Mouse (Mus musculus): ENCODE measurements around the gene Srgap2. TPM values are rescaled to one million over a fixed set of nuclear protein-coding genes. Genes with fewer than 3 reads are reported as not detected.

Srgap2 gene
- polyA plus RNA-seq, 1 experiment from 2014 or later, result 19.5 TPM

DNA sequence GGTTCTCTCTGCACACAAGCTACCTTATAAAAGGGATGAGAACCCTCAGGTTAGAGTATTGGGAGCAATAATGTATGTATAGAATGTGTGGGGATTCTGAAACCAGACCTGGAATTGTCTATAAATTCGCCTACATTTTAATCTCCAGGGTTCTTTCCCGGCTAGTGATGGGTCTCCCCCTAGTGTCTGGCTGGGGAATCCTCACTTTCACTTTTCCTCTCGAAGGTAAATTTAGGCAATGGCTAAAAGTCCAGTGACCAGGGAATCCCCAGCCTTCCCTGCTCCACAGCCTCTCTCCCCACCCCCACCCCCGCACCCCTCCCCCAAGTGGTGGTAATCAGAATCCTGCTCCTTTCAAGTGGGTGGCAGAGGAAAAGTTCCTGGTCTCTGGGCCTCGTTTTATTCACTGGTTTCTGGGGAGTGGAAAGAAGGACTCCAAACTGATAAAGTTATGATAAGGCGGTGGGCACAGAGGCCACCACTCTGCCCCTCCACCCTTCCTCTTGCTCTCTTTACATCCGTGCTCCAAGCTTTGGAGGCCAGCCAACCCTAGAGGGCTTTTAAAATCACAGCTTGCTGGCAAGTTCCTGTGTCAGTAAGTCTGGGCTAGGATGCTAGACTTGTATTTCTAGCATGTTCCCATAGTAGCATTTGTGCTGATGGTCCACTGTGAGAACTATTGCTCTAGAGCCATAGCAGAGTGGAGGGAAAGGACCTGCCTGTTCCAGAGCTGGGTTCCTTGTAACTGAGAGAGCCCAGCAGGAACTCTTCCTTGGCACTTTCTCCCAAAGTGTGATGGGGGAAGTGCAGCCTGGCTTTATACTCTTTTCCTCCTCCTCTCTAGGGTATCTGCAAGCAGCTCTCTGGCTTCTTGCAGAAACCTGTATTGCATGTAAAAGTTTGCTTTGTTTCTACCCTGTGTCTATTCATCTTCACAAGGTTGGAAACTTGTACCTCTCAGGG lies 280.4 kb downstream of the Srgap2 start:
- Histone ChIP-seq H3K4me3 (ENCODE audit: low read depth, low read length) (no peak overlapping the region), H3K9ac (ENCODE audit: low read length) (no peak overlapping the region), H3K4me2 (ENCODE audit: low read depth, severe bottlenecking) (no peak overlapping the region), H3K4me1 (ENCODE audit: control insufficient read depth, insufficient read depth, low read length) (peaks cover 7% of the 10 kb centered on the region), H3K27me3 (ENCODE audit: control insufficient read depth, insufficient read depth, low read length) (peaks cover 34% of the 10 kb centered on the region), H3K9me3 (ENCODE audit: control insufficient read depth, low read length) (no peaks in the 10 kb centered on the region), H3K36me3 (ENCODE audit: control insufficient read depth, insufficient read depth, low read length) (no peaks in the 10 kb centered on the region), H3K27ac (replicated peaks; ENCODE audit: low read depth, low read length) (no peak overlapping the region)
- 9% methylated on average over 7 of the region's 7 CpGs for WGBS
- DNase-seq (ENCODE audit: low spot score) (peak; percentile 56), ATAC-seq (ENCODE audit: insufficient number of reproducible peaks, low FRiP score, low TSS enrichment, low read depth) (no peak)

DNA sequence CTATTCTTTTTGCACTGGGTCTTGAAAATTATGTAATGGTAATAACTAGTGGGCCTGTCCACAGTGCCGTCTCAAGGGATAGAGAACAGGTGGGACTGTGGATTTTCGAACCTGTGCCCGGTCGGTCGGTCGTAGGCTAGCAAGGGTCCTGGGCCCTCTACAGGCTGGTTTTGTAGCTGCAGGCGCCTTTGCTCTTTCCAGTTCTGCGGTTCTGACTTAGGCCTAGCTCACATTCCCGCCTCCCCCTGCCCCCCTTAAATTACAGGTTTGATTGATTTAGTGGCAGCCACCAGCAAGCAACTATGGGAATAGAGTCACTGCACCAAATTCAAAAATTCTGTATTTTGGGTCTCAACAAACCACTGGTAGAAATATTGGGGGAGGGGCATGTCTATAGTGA lies 281.2 kb downstream of the Srgap2 start:
- peak overlapping the region; percentile 94 for H3K4me2 ChIP-seq (ENCODE audit: low read depth, severe bottlenecking)
- WGBS, result 3% methylated on average over 9 of the region's 9 CpGs
- H3K27me3 ChIP-seq (ENCODE audit: control insufficient read depth, insufficient read depth, low read length), result peaks cover 33% of the 10 kb centered on the region
- ATAC-seq (ENCODE audit: insufficient number of reproducible peaks, low FRiP score, low TSS enrichment, low read depth), result peak; percentile 35; the same call in 1 of the 2 replicates
- no peaks in the 10 kb centered on the region for H3K36me3 ChIP-seq (ENCODE audit: control insufficient read depth, insufficient read depth, low read length)
- peak overlapping the region; percentile 63; the same call in 1 of the 2 replicates for H3K4me3 ChIP-seq (ENCODE audit: low read depth, low read length)
- no peaks in the 10 kb centered on the region for H3K9me3 ChIP-seq (ENCODE audit: control insufficient read depth, low read length)
- DNase-seq (ENCODE audit: low spot score), result peak; percentile 62
- H3K27ac ChIP-seq (replicated peaks; ENCODE audit: low read depth, low read length), result no peak overlapping the region
- no peak overlapping the region for H3K9ac ChIP-seq (ENCODE audit: low read length)
- H3K4me1 ChIP-seq (ENCODE audit: control insufficient read depth, insufficient read depth, low read length), result peaks cover 7% of the 10 kb centered on the region

DNA sequence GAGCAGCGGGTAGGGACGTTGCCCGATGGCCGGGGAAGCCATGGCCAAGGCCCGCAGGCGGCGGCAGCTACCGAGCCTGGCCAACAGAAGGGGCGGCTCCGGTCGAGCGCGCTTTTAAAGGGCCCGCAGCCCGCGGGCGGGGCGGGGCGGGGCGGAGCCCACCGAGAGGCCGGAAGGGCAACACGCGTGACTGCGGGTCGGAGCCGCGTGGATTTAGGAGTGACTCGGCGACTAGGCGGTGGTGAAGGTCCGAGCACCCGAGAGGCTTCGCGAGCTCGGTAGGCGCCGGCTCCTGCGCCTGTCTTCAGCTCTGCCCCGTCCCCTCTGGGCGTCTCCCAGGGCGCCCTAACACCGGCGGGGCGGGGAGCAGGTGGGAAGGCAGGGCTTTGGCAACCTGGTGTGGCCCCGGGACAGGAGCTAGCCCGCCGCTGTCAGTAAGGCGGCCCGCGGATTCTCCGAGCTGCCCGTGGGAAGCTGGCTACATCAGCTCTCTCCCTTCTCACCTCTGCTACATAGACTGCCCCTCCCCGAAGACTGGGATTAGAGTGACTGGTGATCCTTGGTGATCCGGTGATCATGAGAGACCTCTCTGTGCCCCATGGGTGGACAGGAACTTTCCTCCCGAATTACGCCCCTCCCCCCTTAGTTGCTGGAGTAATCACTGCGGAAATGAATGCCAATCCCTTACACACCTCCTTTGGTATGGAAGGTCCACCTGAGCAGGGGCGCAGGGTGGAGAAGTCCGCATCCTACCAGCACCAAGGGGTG lies 281.9 kb downstream of the Srgap2 start, which contains the start of gene Rassf5:
Rassf5 (minus strand) TSS at position 170 of the 768 bp plus-strand sequence.
- DNase-seq (ENCODE audit: low spot score), result peak; percentile 64
- peak within 1 kb of the TSS; percentile 94 for H3K4me2 ChIP-seq (ENCODE audit: low read depth, severe bottlenecking)
- ATAC-seq (ENCODE audit: insufficient number of reproducible peaks, low FRiP score, low TSS enrichment, low read depth), result peak; percentile 36

DNA sequence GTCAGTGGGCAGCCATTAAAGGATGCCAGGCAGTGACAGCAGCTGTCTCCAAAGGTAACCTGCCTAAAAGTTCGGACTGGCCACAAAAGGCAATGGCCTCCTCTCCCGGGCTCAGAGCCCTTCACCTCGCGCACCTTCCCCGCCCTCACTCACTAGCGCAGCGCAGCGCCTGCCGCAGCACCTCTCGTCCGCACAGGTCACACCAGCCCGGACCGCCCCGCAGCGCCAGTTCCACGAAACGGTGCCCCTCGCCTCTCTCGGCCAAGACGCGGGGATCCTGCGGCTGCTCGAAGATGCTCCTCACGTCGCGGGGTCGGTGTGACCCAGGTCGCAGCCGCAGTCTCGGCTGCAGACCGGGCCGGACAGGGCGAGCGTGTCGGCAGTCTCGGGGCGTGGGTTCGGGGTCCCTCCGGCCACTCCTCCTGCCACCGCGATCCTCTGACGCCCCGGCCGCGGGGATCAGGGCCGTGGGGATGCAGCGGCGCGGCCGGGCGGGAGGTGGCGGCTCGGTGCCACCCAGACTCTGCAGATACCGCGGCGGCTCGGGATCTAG lies 282.5 kb downstream of the Srgap2 start:
- Histone ChIP-seq H3K9ac (ENCODE audit: low read length) (peak overlapping the region; percentile 50), H3K4me3 (ENCODE audit: low read depth, low read length) (peak overlapping the region; percentile 63), H3K9me3 (ENCODE audit: control insufficient read depth, low read length) (no peaks in the 10 kb centered on the region), H3K27me3 (ENCODE audit: control insufficient read depth, insufficient read depth, low read length) (peaks cover 35% of the 10 kb centered on the region), H3K27ac (replicated peaks; ENCODE audit: low read depth, low read length) (no peak overlapping the region), H3K4me2 (ENCODE audit: low read depth, severe bottlenecking) (peak overlapping the region; percentile 94), H3K4me1 (ENCODE audit: control insufficient read depth, insufficient read depth, low read length) (peaks cover 7% of the 10 kb centered on the region), H3K36me3 (ENCODE audit: control insufficient read depth, insufficient read depth, low read length) (no peaks in the 10 kb centered on the region)
- peak; percentile 23; the same call in 1 of the 2 replicates for ATAC-seq (ENCODE audit: insufficient number of reproducible peaks, low FRiP score, low TSS enrichment, low read depth)
- peak; percentile 48 for DNase-seq (ENCODE audit: low spot score)
- WGBS, result under 1% methylated on average over 54 of the region's 57 CpGs

More for the DNA sequence above, 281.9 kb downstream of the Srgap2 start, which contains the start of gene Rassf5:
- H3K27ac ChIP-seq (replicated peaks; ENCODE audit: low read depth, low read length), result no peak within 1 kb of the TSS
- no peaks in the 10 kb centered on the region for H3K36me3 ChIP-seq (ENCODE audit: control insufficient read depth, insufficient read depth, low read length)
- H3K27me3 ChIP-seq (ENCODE audit: control insufficient read depth, insufficient read depth, low read length), result peaks cover 35% of the 10 kb centered on the region
- no peaks in the 10 kb centered on the region for H3K9me3 ChIP-seq (ENCODE audit: control insufficient read depth, low read length)
- WGBS, result under 1% methylated on average over 60 of the region's 60 CpGs
- H3K4me1 ChIP-seq (ENCODE audit: control insufficient read depth, insufficient read depth, low read length), result peaks cover 7% of the 10 kb centered on the region
- peak within 1 kb of the TSS; percentile 63 for H3K4me3 ChIP-seq (ENCODE audit: low read depth, low read length)
- H3K9ac ChIP-seq (ENCODE audit: low read length), result peak within 1 kb of the TSS; percentile 50

DNA sequence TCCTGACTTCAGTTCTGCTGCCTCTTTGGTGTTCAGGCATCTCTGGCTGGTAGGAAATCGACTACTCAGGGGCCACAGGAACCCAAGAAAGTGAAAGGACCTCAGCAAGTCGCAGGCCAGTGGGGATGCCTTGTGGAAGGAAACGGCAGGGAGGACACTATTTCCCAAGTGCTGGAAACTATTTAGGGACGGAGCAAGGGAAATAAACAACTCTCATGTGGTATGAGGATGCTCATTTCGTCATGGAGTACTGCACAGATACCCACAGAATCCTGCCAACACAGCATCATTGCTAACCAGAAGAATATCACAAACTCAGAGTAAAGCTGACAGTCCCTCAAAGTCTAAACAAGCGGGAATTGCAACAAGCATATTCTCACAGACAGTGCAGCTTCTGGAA lies 284.2 kb downstream of the Srgap2 start:
- Histone ChIP-seq H3K36me3 (ENCODE audit: control insufficient read depth, insufficient read depth, low read length) (no peaks in the 10 kb centered on the region), H3K4me2 (ENCODE audit: low read depth, severe bottlenecking) (no peak overlapping the region), H3K9me3 (ENCODE audit: control insufficient read depth, low read length) (no peaks in the 10 kb centered on the region), H3K9ac (ENCODE audit: low read length) (no peak overlapping the region), H3K4me1 (ENCODE audit: control insufficient read depth, insufficient read depth, low read length) (peaks cover 7% of the 10 kb centered on the region), H3K27ac (replicated peaks; ENCODE audit: low read depth, low read length) (no peak overlapping the region), H3K4me3 (ENCODE audit: low read depth, low read length) (no peak overlapping the region), H3K27me3 (ENCODE audit: control insufficient read depth, insufficient read depth, low read length) (peaks cover 35% of the 10 kb centered on the region)
- 56% methylated on average over 6 of the region's 6 CpGs for WGBS
- DNase-seq (ENCODE audit: low spot score) (no peak), ATAC-seq (ENCODE audit: insufficient number of reproducible peaks, low FRiP score, low TSS enrichment, low read depth) (no peak)

DNA sequence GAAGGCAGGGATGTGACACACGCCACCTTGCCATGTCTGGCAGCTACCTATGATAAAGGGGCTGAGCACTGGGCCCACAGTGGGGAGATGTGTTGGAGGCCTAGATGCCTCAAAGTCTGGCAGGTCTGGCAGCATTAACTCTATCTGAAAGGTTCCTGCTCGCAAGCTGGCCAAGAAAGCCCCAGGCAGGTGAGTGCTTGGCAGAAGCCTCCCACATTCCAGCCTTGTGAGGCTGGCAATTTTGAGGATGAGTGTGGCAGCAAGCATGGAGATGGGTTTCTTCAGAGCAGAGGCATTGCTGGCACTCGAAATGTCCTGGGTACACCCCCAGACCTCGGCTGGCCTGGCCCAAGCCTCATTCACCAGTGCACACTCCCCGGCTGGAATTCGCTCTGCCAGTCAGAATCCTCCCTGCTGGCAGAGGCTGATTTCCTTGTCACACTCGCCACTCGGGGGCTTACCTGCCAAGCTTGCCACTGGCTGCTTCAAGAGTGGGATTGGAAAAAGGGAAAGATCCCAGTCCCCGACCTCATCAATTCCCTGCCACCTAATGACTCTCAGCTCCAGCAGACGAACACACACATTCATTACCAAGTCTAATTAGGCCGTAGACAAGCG lies 287.5 kb downstream of the Srgap2 start:
- Histone ChIP-seq H3K9ac (ENCODE audit: low read length) (no peak overlapping the region), H3K9me3 (ENCODE audit: control insufficient read depth, low read length) (no peaks in the 10 kb centered on the region), H3K4me3 (ENCODE audit: low read depth, low read length) (no peak overlapping the region), H3K27ac (replicated peaks; ENCODE audit: low read depth, low read length) (no peak overlapping the region), H3K4me1 (ENCODE audit: control insufficient read depth, insufficient read depth, low read length) (peaks cover 2% of the 10 kb centered on the region; the same call in 1 of the 2 replicates), H3K36me3 (ENCODE audit: control insufficient read depth, insufficient read depth, low read length) (no peaks in the 10 kb centered on the region), H3K4me2 (ENCODE audit: low read depth, severe bottlenecking) (no peak overlapping the region), H3K27me3 (ENCODE audit: control insufficient read depth, insufficient read depth, low read length) (peaks cover 23% of the 10 kb centered on the region)
- DNase-seq (ENCODE audit: low spot score), result no peak
- WGBS, result 59% methylated on average over 12 of the region's 12 CpGs
- no peak for ATAC-seq (ENCODE audit: insufficient number of reproducible peaks, low FRiP score, low TSS enrichment, low read depth)

DNA sequence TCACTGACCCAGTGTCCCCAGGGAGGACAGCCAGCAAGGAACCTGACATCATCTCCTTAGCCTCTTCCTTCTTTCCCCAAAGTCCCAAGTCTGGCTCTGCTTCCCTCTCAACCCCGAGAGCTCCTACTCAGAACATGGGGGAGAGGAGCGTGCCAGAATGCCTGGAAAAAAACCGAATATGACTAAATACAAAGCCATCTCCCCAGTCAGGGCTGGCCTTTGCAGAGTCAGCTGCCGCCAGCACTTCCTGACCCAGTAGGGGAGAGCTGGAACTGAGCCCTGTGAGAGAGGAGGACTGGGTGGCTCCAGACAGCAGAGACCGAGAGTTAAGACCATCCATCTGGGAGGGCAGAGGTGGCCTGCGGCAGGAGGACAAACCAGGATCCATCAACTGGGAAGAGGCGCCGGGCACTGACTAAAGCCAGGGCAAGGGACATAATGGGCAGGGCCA lies 288.2 kb downstream of the Srgap2 start:
- Histone ChIP-seq H3K4me3 (ENCODE audit: low read depth, low read length) (no peak overlapping the region), H3K36me3 (ENCODE audit: control insufficient read depth, insufficient read depth, low read length) (no peaks in the 10 kb centered on the region), H3K27me3 (ENCODE audit: control insufficient read depth, insufficient read depth, low read length) (peaks cover 15% of the 10 kb centered on the region), H3K4me2 (ENCODE audit: low read depth, severe bottlenecking) (no peak overlapping the region), H3K9ac (ENCODE audit: low read length) (no peak overlapping the region), H3K9me3 (ENCODE audit: control insufficient read depth, low read length) (no peaks in the 10 kb centered on the region), H3K27ac (replicated peaks; ENCODE audit: low read depth, low read length) (no peak overlapping the region), H3K4me1 (ENCODE audit: control insufficient read depth, insufficient read depth, low read length) (no peaks in the 10 kb centered on the region)
- ATAC-seq (ENCODE audit: insufficient number of reproducible peaks, low FRiP score, low TSS enrichment, low read depth), result no peak
- WGBS, result 65% methylated on average over 8 of the region's 8 CpGs
- no peak for DNase-seq (ENCODE audit: low spot score)
